Mouse (Mus musculus): ENCODE measurements at regions not wholly inside any gene's neighbourhood (a gene's known extent, or its start where the extent isn't known, plus 50 kb on each side); places are given as distances from the start of the nearest gene placed in this dataset.

- no peak overlapping the region for H3K4me3 ChIP-seq (replicated peaks)
- ATAC-seq (ENCODE audit: low read depth) (no peak), DNase-seq (no peak)
- H3K27ac ChIP-seq = no peak overlapping the region
- no peaks in the 10 kb centered on the region for H3K4me1 ChIP-seq (replicated peaks)
- H3K4me2 ChIP-seq = no peak overlapping the region
- H3K36me3 ChIP-seq = no peaks in the 10 kb centered on the region
- no peak overlapping the region for H3K9ac ChIP-seq
- H3K9me3 ChIP-seq (replicated peaks) = no peaks in the 10 kb centered on the region
- WGBS (ENCODE audit: insufficient replicate concordance) = 54% methylated on average over 3 of the region's 3 CpGs
- H3K27me3 ChIP-seq = no peaks in the 10 kb centered on the region
Observed at GRCm38 (mm10) chr11:17533706-17534105, 276.3 kb downstream of the C1d start.

GRCm38 (mm10) chr11:17546286-17546685 lies 288.9 kb downstream of the C1d start:
- Histone ChIP-seq H3K4me1 (replicated peaks) (no peaks in the 10 kb centered on the region), H3K4me3 (replicated peaks) (no peak overlapping the region), H3K27me3 (no peaks in the 10 kb centered on the region), H3K36me3 (no peaks in the 10 kb centered on the region), H3K9ac (no peak overlapping the region), H3K9me3 (replicated peaks) (peaks cover 8% of the 10 kb centered on the region; the same call in 1 of the 2 replicates), H3K4me2 (no peak overlapping the region), H3K27ac (no peak overlapping the region)
- ATAC-seq (ENCODE audit: low read depth) = no peak
- DNase-seq = no peak

DNA sequence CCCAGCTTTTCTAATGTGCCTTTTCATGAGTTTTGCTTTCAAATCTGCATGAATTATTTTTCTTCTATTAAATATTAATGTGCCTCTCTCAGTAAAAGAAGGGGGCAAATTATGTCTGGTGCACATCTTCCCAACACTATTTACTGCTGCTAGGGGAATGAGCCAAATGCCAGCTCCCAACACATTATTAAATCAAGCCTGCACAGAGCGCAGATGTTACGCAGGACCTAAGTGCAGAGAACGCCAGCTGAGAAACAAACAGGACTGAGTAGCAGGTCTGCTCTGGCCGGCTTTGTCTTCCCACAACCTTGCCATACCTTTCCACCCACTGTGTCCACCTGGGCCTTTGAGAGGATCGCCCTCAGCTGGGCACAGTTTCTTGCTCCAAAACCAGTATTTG lies 291.8 kb downstream of the C1d start:
- Histone ChIP-seq H3K9me3 (replicated peaks) (peaks cover 8% of the 10 kb centered on the region; the same call in 1 of the 2 replicates), H3K27me3 (no peaks in the 10 kb centered on the region), H3K36me3 (no peaks in the 10 kb centered on the region), H3K9ac (no peak overlapping the region), H3K4me3 (replicated peaks) (no peak overlapping the region), H3K27ac (no peak overlapping the region), H3K4me1 (replicated peaks) (no peaks in the 10 kb centered on the region), H3K4me2 (no peak overlapping the region)
- ATAC-seq (ENCODE audit: low read depth) (no peak), DNase-seq (no peak)
- 71% methylated on average over 5 of the region's 5 CpGs for WGBS (ENCODE audit: insufficient replicate concordance)

DNA sequence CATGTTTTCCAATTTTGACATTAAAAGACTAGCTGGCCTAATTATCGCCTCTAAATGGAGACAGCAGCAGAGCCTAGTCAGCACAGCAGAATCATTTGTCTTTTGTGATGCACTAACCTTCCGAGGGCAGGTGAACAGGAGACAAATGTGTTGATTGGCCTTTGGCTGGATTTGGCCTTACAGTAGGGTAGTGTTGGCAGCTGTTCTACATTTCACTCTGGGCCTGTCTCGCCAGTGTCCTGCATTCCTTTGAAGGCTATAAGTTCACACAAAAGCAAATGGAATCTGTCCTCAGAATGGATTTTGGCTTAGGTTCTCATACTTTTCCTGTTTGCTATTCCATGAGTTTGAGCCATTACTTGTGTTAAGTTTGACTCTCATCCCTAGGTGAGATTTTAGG lies 297.9 kb downstream of the C1d start:
- no peaks in the 10 kb centered on the region for H3K36me3 ChIP-seq
- DNase-seq = no peak

GRCm38 (mm10) chr11:17591780-17592487 lies 334.6 kb downstream of the C1d start:
- no peak overlapping the region for H3K4me3 ChIP-seq (replicated peaks)
- no peaks in the 10 kb centered on the region for H3K27me3 ChIP-seq
- no peaks in the 10 kb centered on the region for H3K9me3 ChIP-seq (replicated peaks)
- no peaks in the 10 kb centered on the region for H3K4me1 ChIP-seq (replicated peaks)
- no peak overlapping the region for H3K9ac ChIP-seq
- H3K36me3 ChIP-seq = no peaks in the 10 kb centered on the region
- ATAC-seq (ENCODE audit: low read depth) (no peak), DNase-seq (no peak)
- WGBS (ENCODE audit: insufficient replicate concordance) = 39% methylated on average over 3 of the region's 3 CpGs
- no peak overlapping the region for H3K27ac ChIP-seq
- H3K4me2 ChIP-seq = no peak overlapping the region

More for the DNA sequence above, 297.9 kb downstream of the C1d start:
- H3K27ac ChIP-seq = no peak overlapping the region
- no peak overlapping the region for H3K4me2 ChIP-seq
- no peaks in the 10 kb centered on the region for H3K27me3 ChIP-seq
- H3K9me3 ChIP-seq (replicated peaks) = peaks cover 2% of the 10 kb centered on the region; the same call in 1 of the 2 replicates
- no peak overlapping the region for H3K9ac ChIP-seq
- H3K4me3 ChIP-seq (replicated peaks) = no peak overlapping the region
- H3K4me1 ChIP-seq (replicated peaks) = no peaks in the 10 kb centered on the region
- WGBS (ENCODE audit: insufficient replicate concordance) = 51% methylated on average over 3 of the region's 3 CpGs
- no peak for ATAC-seq (ENCODE audit: low read depth)

- DNase-seq = no peak
- Histone ChIP-seq H3K27me3 (no peaks in the 10 kb centered on the region), H3K4me2 (no peak overlapping the region), H3K9me3 (replicated peaks) (no peaks in the 10 kb centered on the region), H3K4me1 (replicated peaks) (no peaks in the 10 kb centered on the region), H3K9ac (no peak overlapping the region), H3K36me3 (no peaks in the 10 kb centered on the region), H3K4me3 (replicated peaks) (no peak overlapping the region), H3K27ac (no peak overlapping the region)
- no peak for ATAC-seq (ENCODE audit: low read depth)
- 60% methylated on average over 6 of the region's 6 CpGs for WGBS (ENCODE audit: insufficient replicate concordance)
Observed at GRCm38 (mm10) chr11:17603726-17604493, 346.5 kb downstream of the C1d start.

GRCm38 (mm10) chr11:17620462-17621248 lies 333.0 kb downstream of the Etaa1 start:
- Histone ChIP-seq H3K4me3 (replicated peaks) (no peak overlapping the region), H3K27me3 (no peaks in the 10 kb centered on the region), H3K4me2 (no peak overlapping the region), H3K27ac (no peak overlapping the region), H3K9me3 (replicated peaks) (no peaks in the 10 kb centered on the region), H3K36me3 (no peaks in the 10 kb centered on the region), H3K9ac (no peak overlapping the region), H3K4me1 (replicated peaks) (no peaks in the 10 kb centered on the region)
- no peak for ATAC-seq (ENCODE audit: low read depth)
- DNase-seq = no peak
- 60% methylated on average over 3 of the region's 3 CpGs for WGBS (ENCODE audit: insufficient replicate concordance)

DNA sequence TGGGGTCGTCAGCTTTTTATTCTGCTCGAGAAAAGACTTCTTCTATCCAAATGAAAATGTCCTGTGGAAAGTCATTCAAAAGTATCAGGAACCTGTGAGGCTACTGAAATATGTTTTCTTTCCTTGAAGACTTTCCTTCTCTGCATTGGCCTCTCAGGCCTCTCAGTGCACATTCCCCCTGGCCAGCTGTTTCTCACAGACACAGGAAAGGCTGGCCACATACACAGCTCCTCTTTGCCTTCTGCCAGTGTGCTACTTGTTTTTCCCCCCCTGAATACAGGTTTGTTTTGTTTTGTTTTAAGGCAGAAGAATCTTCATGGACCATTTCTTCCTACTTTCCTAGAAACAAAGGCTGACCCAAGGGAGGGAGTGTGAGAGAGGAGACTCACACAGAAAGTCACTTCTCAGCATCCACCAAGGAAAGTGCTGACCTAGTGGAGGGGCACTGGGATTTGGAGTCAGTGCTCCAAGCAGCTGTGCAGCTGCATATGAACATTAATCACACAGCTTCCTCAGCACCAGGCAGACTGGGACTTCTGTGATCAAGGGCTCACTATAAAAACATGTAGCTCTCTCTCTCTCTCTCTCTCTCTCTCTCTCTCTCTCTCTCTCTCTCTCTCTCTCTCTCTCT lies 324.0 kb downstream of the Etaa1 start:
- no peaks in the 10 kb centered on the region for H3K36me3 ChIP-seq
- 44% methylated on average over 2 of the region's 2 CpGs for WGBS (ENCODE audit: insufficient replicate concordance)
- no peaks in the 10 kb centered on the region for H3K4me1 ChIP-seq (replicated peaks)
- no peaks in the 10 kb centered on the region for H3K9me3 ChIP-seq (replicated peaks)
- DNase-seq = no peak
- no peak overlapping the region for H3K4me2 ChIP-seq
- H3K4me3 ChIP-seq (replicated peaks) = no peak overlapping the region
- no peak for ATAC-seq (ENCODE audit: low read depth)
- H3K27ac ChIP-seq = no peak overlapping the region
- no peak overlapping the region for H3K9ac ChIP-seq
- no peaks in the 10 kb centered on the region for H3K27me3 ChIP-seq

DNA sequence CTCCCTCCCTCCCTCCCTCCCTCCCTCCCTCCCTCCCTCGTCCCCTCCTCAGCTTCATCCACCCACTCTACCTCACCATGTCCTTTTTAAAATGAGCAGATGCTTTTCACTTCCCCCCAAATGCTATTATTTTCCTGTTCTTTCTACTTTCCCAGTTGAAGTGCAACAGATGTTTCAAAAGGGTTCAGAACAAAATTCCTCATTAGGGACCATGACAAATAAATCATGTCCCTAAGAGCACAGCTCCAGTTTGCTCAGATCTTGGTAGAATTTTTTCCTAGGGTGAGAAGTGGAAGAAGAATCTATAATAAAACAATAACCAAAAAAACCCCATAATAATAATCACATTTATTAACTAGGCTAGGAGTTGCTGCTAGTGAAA lies 323.5 kb downstream of the Etaa1 start:
- no peak overlapping the region for H3K27ac ChIP-seq
- no peaks in the 10 kb centered on the region for H3K36me3 ChIP-seq
- WGBS (ENCODE audit: insufficient replicate concordance) = no CpG with 5 or more reads among the region's 1 CpGs
- no peak overlapping the region for H3K4me3 ChIP-seq (replicated peaks)
- no peak overlapping the region for H3K9ac ChIP-seq
- H3K4me1 ChIP-seq (replicated peaks) = no peaks in the 10 kb centered on the region
- DNase-seq (no peak), ATAC-seq (ENCODE audit: low read depth) (no peak)
- no peak overlapping the region for H3K4me2 ChIP-seq
- H3K27me3 ChIP-seq = no peaks in the 10 kb centered on the region
- H3K9me3 ChIP-seq (replicated peaks) = no peaks in the 10 kb centered on the region

- WGBS (ENCODE audit: insufficient replicate concordance) = 44% methylated on average over 3 of the region's 3 CpGs
- Histone ChIP-seq H3K4me2 (no peak overlapping the region), H3K9ac (no peak overlapping the region), H3K4me3 (replicated peaks) (no peak overlapping the region), H3K9me3 (replicated peaks) (no peaks in the 10 kb centered on the region), H3K27ac (no peak overlapping the region), H3K4me1 (replicated peaks) (no peaks in the 10 kb centered on the region), H3K27me3 (no peaks in the 10 kb centered on the region), H3K36me3 (no peaks in the 10 kb centered on the region)
- no peak for ATAC-seq (ENCODE audit: low read depth)
- no peak for DNase-seq
Observed at GRCm38 (mm10) chr11:17637158-17637557, 316.5 kb downstream of the Etaa1 start.

DNA sequence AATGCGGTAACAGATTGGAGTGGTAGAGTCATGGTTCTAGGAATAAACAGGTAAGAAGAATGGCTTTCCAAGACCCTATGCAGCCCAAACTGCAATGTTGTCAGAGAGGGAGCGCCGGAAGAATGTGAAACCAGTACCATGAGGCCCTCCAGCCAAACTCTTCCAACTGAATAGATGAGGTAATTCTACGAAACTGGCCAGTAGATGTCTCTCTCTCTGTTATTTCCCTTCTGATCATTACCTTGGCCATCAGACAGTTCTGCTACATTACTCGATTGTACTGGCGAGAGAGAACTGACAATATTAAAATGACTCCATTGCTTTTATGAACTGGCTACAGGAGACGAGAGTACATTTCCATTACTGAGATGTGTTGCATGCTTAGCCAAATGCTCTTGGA lies 313.8 kb downstream of the Etaa1 start:
- Histone ChIP-seq H3K27ac (no peak overlapping the region), H3K9me3 (replicated peaks) (no peaks in the 10 kb centered on the region), H3K4me3 (replicated peaks) (no peak overlapping the region), H3K4me2 (no peak overlapping the region), H3K27me3 (no peaks in the 10 kb centered on the region), H3K4me1 (replicated peaks) (no peaks in the 10 kb centered on the region), H3K9ac (no peak overlapping the region), H3K36me3 (no peaks in the 10 kb centered on the region)
- WGBS (ENCODE audit: insufficient replicate concordance) = 54% methylated on average over 7 of the region's 7 CpGs
- ATAC-seq (ENCODE audit: low read depth) (no peak), DNase-seq (no peak)
